Mouse (Mus musculus) lung, postnatal 0 days (tissue): ENCODE data around the gene Atpif1.

Experiments used
- CTCF ChIP-seq: IDR thresholded peaks from 2 replicates; pipeline ENCODE4 v1.5.1; 2016; ENCODE audit warnings: antibody characterized with exemption, mild to moderate bottlenecking
- EP300 ChIP-seq: IDR thresholded peaks from 2 replicates; pipeline ENCODE4 v1.6.1; 2016; ENCODE audit warnings: antibody characterized with exemption, mild to moderate bottlenecking, control low read depth

DNA sequence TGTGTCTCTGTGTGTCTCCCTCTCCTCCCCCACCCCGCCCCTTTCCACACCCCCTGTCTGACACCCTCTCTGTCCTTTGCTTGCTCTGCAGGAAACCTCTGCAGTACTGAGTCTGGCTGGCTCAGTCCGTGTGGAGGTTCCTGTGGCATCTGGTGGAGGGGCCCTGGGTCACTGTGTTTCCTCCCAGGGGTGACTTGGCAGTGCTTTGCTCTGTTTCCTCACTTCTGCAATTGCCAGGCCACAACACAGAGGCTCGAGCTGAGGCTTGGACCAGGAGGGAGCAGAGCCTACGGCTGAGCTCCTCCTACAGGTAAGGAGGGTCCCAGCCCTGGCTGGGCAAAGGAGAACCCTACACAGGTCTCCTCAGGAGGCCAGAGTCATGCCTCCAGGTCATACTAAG, 30.5 kb upstream of the Atpif1 start, which contains the start of gene Ptafr:
- TF ChIP-seq CTCF (0 out of 2 replicates have a peak, but pooled peaks have one; percentile 11), EP300 (no peak)
